Mouse (Mus musculus) lung, postnatal 0 days (tissue): Measurements from ENCODE around the gene Drosha. TPM values are rescaled to one million over a fixed set of nuclear protein-coding genes. Genes with fewer than 3 reads are reported as not detected.

ENCODE experiments used
- ATAC-seq: fragments of 200-750 bp; cut with Nextera tagmentation; 2 replicates; pipeline ENCODE4 v1.8.0; 2017; ENCODE audit warnings: moderate library complexity
- DNase-seq: peaks from one replicate; pipeline ENCODE4 v3.0.0-alpha.2; 2016; ENCODE audit warnings: low spot score
- H3K27ac ChIP-seq: fragments of 300-500 bp; sonication (generic); 2 replicates; pipeline ENCODE4 v1.5.1; 2014; ENCODE audit warnings: antibody characterized with exemption, mild to moderate bottlenecking, low read length, mixed read lengths
- H3K27me3 ChIP-seq: fragments of 300-500 bp; sonication (generic); replicated peaks from 2 replicates; pipeline ENCODE4 v1.6.1; 2014; ENCODE audit warnings: low read length, mixed read lengths; ENCODE audit not compliant: insufficient read depth
- H3K36me3 ChIP-seq: fragments of 300-500 bp; sonication (generic); 2 replicates; pipeline ENCODE4 v1.6.1; 2014; ENCODE audit warnings: low read length, mixed read lengths; ENCODE audit not compliant: insufficient read depth
- H3K4me1 ChIP-seq: fragments of 300-500 bp; sonication (generic); 2 replicates; pipeline ENCODE4 v1.6.1; 2014; ENCODE audit warnings: antibody characterized with exemption, low read depth, low read length, mixed read lengths; ENCODE audit not compliant: insufficient read depth
- H3K4me2 ChIP-seq: fragments of 300-500 bp; sonication (generic); replicated peaks from 2 replicates; pipeline ENCODE4 v1.6.1; 2014; ENCODE audit warnings: low read depth, mild to moderate bottlenecking, low read length, moderate library complexity, mixed read lengths
- H3K4me3 ChIP-seq: fragments of 300-500 bp; sonication (generic); 2 replicates; pipeline ENCODE4 v1.5.1; 2014; ENCODE audit warnings: low read depth, low read length
- H3K9ac ChIP-seq: fragments of 300-500 bp; sonication (generic); replicated peaks from 2 replicates; pipeline ENCODE4 v1.6.1; 2014; ENCODE audit warnings: low read depth, mild to moderate bottlenecking
- H3K9me3 ChIP-seq: fragments of 300-500 bp; sonication (generic); 2 replicates; pipeline ENCODE4 v1.6.1; 2016; ENCODE audit warnings: low read length, mixed read lengths
- CTCF ChIP-seq: IDR thresholded peaks from 2 replicates; pipeline ENCODE4 v1.5.1; 2016; ENCODE audit warnings: antibody characterized with exemption, mild to moderate bottlenecking
- EP300 ChIP-seq: IDR thresholded peaks from 2 replicates; pipeline ENCODE4 v1.6.1; 2016; ENCODE audit warnings: antibody characterized with exemption, mild to moderate bottlenecking, control low read depth
- WGBS: fragments of 180-500 bp; shearing (Covaris S2); extraction: QIAGEN DNeasy Blood & Tissue Kit; methylation state at CpG from one replicate; pipeline ENCODE4 v1.1.7; 2014; 5-methylcytosine and 5-hydroxymethylcytosine counted together
- polyA plus RNA-seq: library from polyadenylated mRNA; unstranded; fragments of >200 nt; fragmentation: Nextera tagmentation; extraction: Ambion mirVana; gene quantifications from 2 replicates; pipeline ENCODE4 v1.2.1, GENCODE M21; 2015

Gene Drosha
- polyA plus RNA-seq, 1 experiment from 2014 or later: 9.7 TPM

DNA sequence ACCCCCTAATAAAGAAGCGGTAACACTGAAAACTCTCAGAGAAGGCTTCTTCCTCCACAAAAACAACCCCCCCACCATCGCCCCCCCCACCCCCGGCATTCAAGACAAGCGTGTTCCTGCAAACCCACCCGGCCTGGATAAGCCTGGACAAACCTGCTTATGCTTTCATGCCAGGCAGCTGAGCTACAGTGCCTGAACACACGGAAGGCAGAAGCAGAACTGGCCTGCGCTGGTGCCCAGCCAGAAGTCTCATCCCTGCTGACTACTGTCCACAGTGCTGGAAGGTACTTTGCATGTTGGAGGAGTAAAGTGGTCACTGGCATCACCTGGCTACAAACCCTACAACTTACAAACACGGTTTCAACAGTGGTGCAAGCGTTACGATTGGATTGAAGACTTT lies 17.5 kb upstream of the Drosha start:
- no peaks in the 10 kb centered on the region for H3K9me3 ChIP-seq
- no peaks in the 10 kb centered on the region for H3K4me1 ChIP-seq
- no peaks in the 10 kb centered on the region for H3K27me3 ChIP-seq
- H3K27ac ChIP-seq: no peak overlapping the region
- ATAC-seq: no peak
- no peak overlapping the region for H3K4me3 ChIP-seq
- TF ChIP-seq EP300 (no peak), CTCF (no peak)
- 91% methylated on average over 10 of the region's 10 CpGs for WGBS
- H3K9ac ChIP-seq: no peak overlapping the region
- peaks cover 12% of the 10 kb centered on the region; the same call in 1 of the 2 replicates for H3K36me3 ChIP-seq
- no peak overlapping the region for H3K4me2 ChIP-seq
- DNase-seq: no peak

DNA sequence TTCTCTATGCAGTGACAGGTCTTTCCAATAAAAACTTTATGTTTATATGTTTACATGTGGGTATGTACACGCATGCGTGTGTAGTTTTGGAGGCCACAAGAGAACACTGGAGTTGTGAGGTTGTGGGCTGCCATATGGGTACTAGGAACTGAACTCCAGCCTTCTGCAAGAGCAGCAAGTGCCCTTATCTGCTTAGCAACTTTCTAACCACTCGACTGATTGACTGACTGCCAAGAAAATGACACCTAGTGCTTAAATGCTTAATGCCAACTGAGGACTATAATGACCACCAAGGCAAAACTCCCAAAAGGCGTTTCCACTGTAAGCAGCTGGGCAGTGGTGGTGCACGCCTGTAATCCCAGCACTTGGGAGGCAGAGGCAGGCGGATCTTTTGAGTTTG lies 15.3 kb upstream of the Drosha start:
- peaks cover 22% of the 10 kb centered on the region for H3K36me3 ChIP-seq
- H3K4me3 ChIP-seq: no peak overlapping the region
- ATAC-seq: no peak
- 80% methylated on average over 6 of the region's 6 CpGs for WGBS
- DNase-seq: no peak
- no peaks in the 10 kb centered on the region for H3K27me3 ChIP-seq
- no peaks in the 10 kb centered on the region for H3K4me1 ChIP-seq
- TF ChIP-seq CTCF (no peak), EP300 (no peak)
- no peaks in the 10 kb centered on the region for H3K9me3 ChIP-seq
- no peak overlapping the region for H3K4me2 ChIP-seq
- no peak overlapping the region for H3K9ac ChIP-seq
- H3K27ac ChIP-seq: no peak overlapping the region

DNA sequence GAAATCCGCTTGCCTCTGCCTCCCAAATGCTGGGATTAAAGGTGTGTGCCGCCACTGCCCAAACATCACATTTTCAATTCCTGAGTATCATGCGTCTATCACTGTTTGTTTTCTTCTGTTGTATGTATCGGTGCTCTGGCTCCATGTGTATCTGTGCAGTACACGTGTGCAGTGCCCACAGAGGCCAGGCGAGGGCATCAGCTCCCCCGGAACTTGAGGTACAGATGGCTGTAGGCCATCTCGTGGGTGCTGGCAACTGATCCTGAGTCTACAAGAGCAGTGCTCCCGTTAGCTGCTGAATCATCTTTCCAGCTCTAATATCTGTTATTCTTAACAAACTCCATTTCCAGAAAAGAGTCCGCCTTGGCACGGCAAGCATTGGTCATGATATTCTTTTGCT lies 12.0 kb upstream of the Drosha start:
- WGBS: 94% methylated on average over 11 of the region's 11 CpGs
- no peak for TF ChIP-seq EP300
- TF ChIP-seq CTCF: no peak
- H3K27ac ChIP-seq: no peak overlapping the region
- H3K9ac ChIP-seq: no peak overlapping the region
- no peak overlapping the region for H3K4me3 ChIP-seq
- peaks cover 25% of the 10 kb centered on the region for H3K36me3 ChIP-seq
- no peaks in the 10 kb centered on the region for H3K27me3 ChIP-seq
- H3K4me2 ChIP-seq: no peak overlapping the region
- ATAC-seq: no peak
- no peaks in the 10 kb centered on the region for H3K9me3 ChIP-seq
- H3K4me1 ChIP-seq: no peaks in the 10 kb centered on the region
- DNase-seq: no peak

DNA sequence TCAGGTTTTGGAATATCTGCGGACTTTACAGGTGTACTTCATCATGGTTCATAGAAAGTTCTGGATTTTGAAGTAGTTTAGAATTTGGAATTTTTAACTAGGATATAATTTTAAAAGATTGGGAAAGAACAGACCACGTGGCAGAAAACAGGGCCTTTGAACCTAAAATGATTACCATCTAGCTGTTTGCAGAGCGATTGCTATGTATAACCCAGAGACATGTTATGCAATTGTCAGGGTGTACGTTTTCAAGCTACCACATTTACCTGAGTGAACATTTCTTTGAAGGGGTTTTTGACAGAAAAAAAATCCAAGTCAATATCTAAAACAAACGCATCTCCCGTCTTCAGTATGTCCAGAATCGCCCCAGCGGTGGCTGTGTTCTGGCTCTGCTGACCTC lies 7.0 kb upstream of the Drosha start:
- DNase-seq (no peak), ATAC-seq (no peak)
- H3K27ac ChIP-seq: no peak overlapping the region
- no peak overlapping the region for H3K4me3 ChIP-seq
- H3K9ac ChIP-seq: no peak overlapping the region
- no peaks in the 10 kb centered on the region for H3K27me3 ChIP-seq
- TF ChIP-seq CTCF: no peak
- TF ChIP-seq EP300: no peak
- H3K4me1 ChIP-seq: no peaks in the 10 kb centered on the region
- H3K4me2 ChIP-seq: no peak overlapping the region
- no peaks in the 10 kb centered on the region for H3K9me3 ChIP-seq
- 88% methylated on average over 8 of the region's 8 CpGs for WGBS
- peaks cover 27% of the 10 kb centered on the region; the same call in 1 of the 2 replicates for H3K36me3 ChIP-seq

DNA sequence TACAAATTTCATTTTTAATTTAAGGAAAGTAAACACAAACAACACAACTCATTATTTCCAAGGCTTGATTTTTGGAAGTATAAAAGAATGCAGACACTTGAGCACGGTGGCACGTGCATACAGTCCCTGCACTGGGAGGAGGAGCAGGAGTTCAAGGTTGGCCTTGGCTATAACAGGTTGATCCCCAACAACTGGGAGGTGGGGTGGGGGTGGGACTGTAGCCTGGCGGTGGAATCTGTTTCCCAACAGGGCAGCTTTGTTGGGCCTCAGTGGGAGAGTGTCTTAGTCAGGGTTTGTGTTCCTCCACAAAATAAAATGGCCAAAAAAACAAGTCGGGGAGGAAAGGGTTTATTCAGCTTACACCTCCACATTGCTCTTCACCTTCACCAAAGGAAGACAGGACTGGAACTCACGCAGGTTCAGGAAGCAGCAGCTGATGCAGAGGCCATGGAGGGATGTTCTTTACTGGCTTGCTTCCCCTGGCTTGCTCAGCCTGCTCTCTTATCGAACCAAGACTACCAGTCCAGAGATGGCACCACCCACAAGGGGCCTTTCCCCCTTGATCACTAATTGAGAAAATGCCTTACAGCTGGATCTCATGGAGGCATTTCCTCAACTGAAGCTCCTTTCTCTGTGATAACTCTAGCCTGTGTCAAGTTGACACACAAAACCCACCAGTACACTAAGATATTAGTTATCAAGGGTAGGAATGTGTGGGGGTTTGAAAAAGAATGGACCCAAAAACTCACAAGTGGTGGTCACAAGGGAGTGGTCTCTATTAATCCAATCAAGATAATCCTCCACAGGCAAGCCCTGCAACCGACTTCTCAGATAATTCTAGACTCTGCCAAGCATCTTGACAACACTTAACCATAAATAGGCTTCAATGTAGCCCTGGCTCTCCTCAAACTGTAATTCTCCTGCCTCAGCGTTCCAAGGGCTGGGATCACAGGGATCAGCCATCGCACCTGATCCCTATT lies 1.9 kb upstream of the Drosha start:
- Histone ChIP-seq H3K4me3 (no peak overlapping the region), H3K4me2 (no peak overlapping the region), H3K27ac (no peak overlapping the region), H3K9me3 (no peaks in the 10 kb centered on the region), H3K27me3 (no peaks in the 10 kb centered on the region), H3K9ac (no peak overlapping the region), H3K4me1 (no peaks in the 10 kb centered on the region), H3K36me3 (peaks cover 16% of the 10 kb centered on the region; the same call in 1 of the 2 replicates)
- DNase-seq (no peak), ATAC-seq (no peak)
- no peak for TF ChIP-seq CTCF
- TF ChIP-seq EP300: no peak
- WGBS: 77% methylated on average over 9 of the region's 9 CpGs

DNA sequence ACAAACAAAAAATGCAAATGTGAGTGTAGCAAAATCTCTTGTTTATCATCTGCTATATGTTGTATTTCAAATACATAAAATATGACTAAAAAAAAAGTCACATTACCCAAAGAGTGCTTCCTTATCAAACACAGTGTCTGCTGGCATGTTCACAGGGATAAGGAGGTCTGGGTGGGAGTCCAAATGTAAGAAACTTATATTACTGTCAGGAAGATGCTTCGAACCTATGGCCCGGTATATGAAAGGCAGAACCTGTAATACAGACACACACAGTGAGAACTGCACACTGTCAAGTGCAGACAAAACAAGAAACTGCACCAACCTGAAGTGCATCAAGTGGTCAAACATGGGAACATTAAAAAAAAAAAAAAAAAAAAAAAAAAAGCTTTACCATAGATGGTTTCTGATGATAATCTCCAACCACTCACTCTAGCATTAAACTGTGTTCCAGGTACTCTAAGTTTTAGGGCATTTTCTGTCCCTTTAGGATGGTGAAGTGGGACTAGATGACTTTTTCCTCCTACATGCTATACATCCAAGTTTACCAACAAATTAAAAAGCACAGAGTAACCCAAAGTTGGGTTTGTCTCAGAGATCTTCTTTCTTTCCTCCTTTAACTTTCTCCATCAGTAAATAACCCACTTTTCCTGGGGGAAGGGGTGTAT lies 1.0 kb upstream of the Drosha start:
- H3K9ac ChIP-seq: peak overlapping the region; percentile 63
- no peak overlapping the region for H3K27ac ChIP-seq
- H3K4me2 ChIP-seq: peak overlapping the region; percentile 85
- no peaks in the 10 kb centered on the region for H3K4me1 ChIP-seq
- no peak for DNase-seq
- WGBS: 66% methylated on average over 2 of the region's 2 CpGs
- H3K9me3 ChIP-seq: no peaks in the 10 kb centered on the region
- peaks cover 8% of the 10 kb centered on the region; the same call in 1 of the 2 replicates for H3K36me3 ChIP-seq
- H3K27me3 ChIP-seq: no peaks in the 10 kb centered on the region
- no peak for ATAC-seq
- TF ChIP-seq EP300 (no peak), CTCF (no peak)
- H3K4me3 ChIP-seq: peak overlapping the region; percentile 64
